Mouse (Mus musculus) effector memory CD4-positive, alpha-beta T cell, adult 5 months (primary cell): ENCODE measurements around the gene Myg1. TPM values are rescaled to one million over a fixed set of nuclear protein-coding genes. Genes with fewer than 3 reads are reported as not detected.

Source experiments
- polyA plus RNA-seq: library from polyadenylated mRNA; unstranded; fragments of 100-300 nt; shearing (Covaris generic); gene quantifications from one replicate; pipeline ENCODE4 v1.2.1, GENCODE M21; 2017

Gene Myg1
- polyA plus RNA-seq: 43.2 TPM

GRCm38 (mm10) chr15:102331610-102332015 is at the start of gene Myg1:
TSS of gene Myg1 (plus strand) at chr15:102331709.

DNA sequence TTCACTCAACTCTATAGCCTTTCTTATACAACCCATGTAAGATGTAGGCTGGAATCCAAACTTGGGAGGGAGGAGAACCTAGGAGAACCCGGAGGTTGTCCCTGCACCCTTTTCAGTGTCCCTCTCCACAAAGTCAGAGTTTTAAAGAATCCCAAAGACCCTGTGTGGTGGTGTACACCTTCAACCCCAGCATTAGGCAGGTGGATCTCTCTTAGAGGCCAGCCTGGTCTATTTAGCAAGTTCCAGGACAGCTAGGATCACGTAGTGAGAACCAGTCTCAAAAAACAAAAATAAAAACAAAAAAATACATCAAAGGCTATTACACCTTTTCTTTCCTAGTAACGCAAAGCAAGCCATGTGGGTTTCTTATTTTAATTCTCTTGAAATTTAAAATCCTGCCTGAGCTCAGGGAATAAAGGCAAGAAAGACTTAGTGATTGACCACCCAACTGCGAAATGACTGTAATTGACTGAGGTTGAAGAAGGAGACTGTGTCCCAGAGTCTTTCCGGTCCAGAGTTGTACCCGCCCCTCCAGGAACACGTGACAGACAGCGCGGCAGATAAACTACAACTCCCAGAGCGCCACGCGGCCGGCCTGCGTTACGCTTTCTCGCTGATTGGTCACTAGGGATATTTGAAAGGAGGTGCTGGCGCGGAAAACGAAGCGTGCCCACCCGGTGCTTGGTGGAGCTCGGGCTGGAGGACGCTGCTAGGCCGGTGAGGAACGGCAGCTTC is 35.7 kb upstream of the Myg1 start, which contains the start of gene Espl1:
TSS of gene Espl1 (plus strand) at position 634 of the 735 bp plus-strand sequence.

GRCm38 (mm10) chr15:102326022-102326576 is 5.4 kb upstream of the Myg1 start, which contains the start of gene Pfdn5:
TSS of gene Pfdn5 (plus strand) at chr15:102326116.

GRCm38 (mm10) chr15:102350138-102350941 is 18.8 kb downstream of the Myg1 start, which contains the start of gene Aaas:
TSS of gene Aaas (minus strand) at chr15:102350771.

GRCm38 (mm10) chr15:102366733-102367344 is 35.3 kb downstream of the Myg1 start, which contains the start of gene Sp7:
TSS of gene Sp7 (minus strand) at chr15:102367182.

Other genes with a start within 250 kb of the Myg1 start
- 3.1 TPM for gene Tns2, start 231.3 kb upstream of the Myg1 start, polyA plus RNA-seq
- gene Spryd3, start 195.5 kb upstream of the Myg1 start, polyA plus RNA-seq: 42.3 TPM
- gene Igfbp6, start 187.3 kb upstream of the Myg1 start, polyA plus RNA-seq: 0.56 TPM
- 6.2 TPM for gene Soat2, start 181.2 kb upstream of the Myg1 start, polyA plus RNA-seq
- gene Zfp740, start 128.5 kb upstream of the Myg1 start, polyA plus RNA-seq: 93.1 TPM
- 9.2 TPM for gene Csad, start 127.0 kb upstream of the Myg1 start, polyA plus RNA-seq
- gene Itgb7, start 99.8 kb upstream of the Myg1 start, polyA plus RNA-seq: 974 TPM
- 25.5 TPM for gene Rarg, start 74.2 kb upstream of the Myg1 start, polyA plus RNA-seq
- gene Gm9918, start 61.1 kb upstream of the Myg1 start, polyA plus RNA-seq: not detected
- 36.3 TPM for gene Mfsd5, start 52.3 kb upstream of the Myg1 start, polyA plus RNA-seq
- 0.50 TPM for gene Espl1, start 35.4 kb upstream of the Myg1 start, polyA plus RNA-seq
- gene Pfdn5, start 5.6 kb upstream of the Myg1 start, polyA plus RNA-seq: 472 TPM
- gene Aaas, start 19.1 kb downstream of the Myg1 start, polyA plus RNA-seq: 37.0 TPM
- not detected for gene Sp7, start 35.5 kb downstream of the Myg1 start, polyA plus RNA-seq
- 21.4 TPM for gene Sp1, start 74.4 kb downstream of the Myg1 start, polyA plus RNA-seq
- 1.2 TPM for gene Amhr2, start 113.7 kb downstream of the Myg1 start, polyA plus RNA-seq
- 564 TPM for gene Prr13, start 127.3 kb downstream of the Myg1 start, polyA plus RNA-seq
- 94.6 TPM for gene Pcbp2, start 138.8 kb downstream of the Myg1 start, polyA plus RNA-seq
- not detected for gene Gm10337, start 172.0 kb downstream of the Myg1 start, polyA plus RNA-seq
- 7.1 TPM for gene Map3k12, start 185.4 kb downstream of the Myg1 start, polyA plus RNA-seq
- 61.1 TPM for gene Tarbp2, start 186.5 kb downstream of the Myg1 start, polyA plus RNA-seq
- 5.1 TPM for gene Npff, start 193.2 kb downstream of the Myg1 start, polyA plus RNA-seq